Mouse (Mus musculus) thymus, adult 2 months (tissue): Measurements from ENCODE around the gene Eno2. TPM values are rescaled to one million over a fixed set of nuclear protein-coding genes. Genes with fewer than 3 reads are reported as not detected.

Experiments
- DNase-seq: peaks from one replicate; pipeline ENCODE4 v3.0.0; 2021
- H3K27ac ChIP-seq: fragments of 200-500 bp; 2 replicates; pipeline ENCODE4 v1.5.1; 2012; ENCODE audit warnings: low read length, control low read depth; ENCODE audit not compliant: control insufficient read depth, insufficient read depth
- H3K27me3 ChIP-seq: fragments of 200-500 bp; 2 replicates; pipeline ENCODE4 v1.6.1; 2012; ENCODE audit warnings: mild to moderate bottlenecking, low read length, moderate library complexity, mixed read lengths; ENCODE audit not compliant: control insufficient read depth, insufficient read depth
- H3K36me3 ChIP-seq: fragments of 200-500 bp; 2 replicates; pipeline ENCODE4 v1.6.1; 2012; ENCODE audit warnings: mild to moderate bottlenecking, low read length, moderate library complexity; ENCODE audit not compliant: control insufficient read depth, insufficient read depth
- H3K4me1 ChIP-seq: fragments of 200-500 bp; replicated peaks from 2 replicates; pipeline ENCODE4 v1.6.1; 2012; ENCODE audit warnings: low read length; ENCODE audit not compliant: control insufficient read depth, insufficient read depth
- H3K4me3 ChIP-seq: fragments of 200-500 bp; 2 replicates; pipeline ENCODE4 v1.5.1; 2012; ENCODE audit warnings: mild to moderate bottlenecking, low read length, control low read depth, moderate library complexity; ENCODE audit not compliant: control insufficient read depth, insufficient read depth
- CTCF ChIP-seq: fragments of 200-500 bp; IDR thresholded peaks from 2 replicates; pipeline ENCODE4 v1.5.1; 2012; ENCODE audit warnings: mild to moderate bottlenecking, control low read depth, low read length, moderate library complexity, borderline replicate concordance; ENCODE audit not compliant: control insufficient read depth, poor library complexity, insufficient read depth; ENCODE audit errors: extremely low read depth
- POLR2A ChIP-seq: fragments of 200-500 bp; IDR thresholded peaks from 2 replicates; pipeline ENCODE4 v1.6.1; 2012; ENCODE audit warnings: mild to moderate bottlenecking, low read length, control low read depth, moderate library complexity; ENCODE audit not compliant: control insufficient read depth, poor library complexity, insufficient read depth; ENCODE audit errors: extremely low read depth
- WGBS: fragments of 180-500 bp; shearing (Covaris S2); methylation state at CpG from one replicate; pipeline ENCODE4 v1.1.7; 2018; 5-methylcytosine and 5-hydroxymethylcytosine counted together
- polyA plus RNA-seq: library from polyadenylated mRNA; depleted of rRNA; stranded (reverse); fragments of >200 nt; gene quantifications from 2 replicates; pipeline ENCODE4 v1.2.3, GENCODE M21; 2012

The Eno2 gene
- polyA plus RNA-seq, 1 experiment, result 12.9 TPM

- TF ChIP-seq POLR2A (peak; percentile 95), CTCF (no peak)
- peak within 1 kb of the TSS; percentile 79 for H3K4me3 ChIP-seq
- peak within 1 kb of the TSS; percentile 93 for H3K27ac ChIP-seq
- H3K4me1 ChIP-seq, result peaks cover 37% of the 10 kb centered on the region
- WGBS, result under 1% methylated on average over 41 of the region's 41 CpGs
- peak; percentile 91 for DNase-seq
- no peaks in the 10 kb centered on the region for H3K36me3 ChIP-seq
- H3K27me3 ChIP-seq, result no peaks in the 10 kb centered on the region
These were observed 28.3 kb downstream of the Eno2 start, which contains the start of gene Grcc10 for GRCm38 (mm10) chr6:124740888-124741761. Gene Grcc10, minus strand, starts transcription at chr6:124741374.

GRCm38 (mm10) chr6:124740211-124740887 lies 29.1 kb downstream of the Eno2 start:
- DNase-seq, result peak; percentile 68
- Histone ChIP-seq H3K4me3 (peak overlapping the region; percentile 79), H3K36me3 (no peaks in the 10 kb centered on the region), H3K4me1 (peaks cover 35% of the 10 kb centered on the region), H3K27ac (peak overlapping the region; percentile 93), H3K27me3 (no peaks in the 10 kb centered on the region)
- 0% methylated on average over 29 of the region's 29 CpGs for WGBS
- TF ChIP-seq POLR2A (no peak), CTCF (peak; percentile 71; the same call in 1 of the 2 replicates)

GRCm38 (mm10) chr6:124739231-124739796 lies 30.2 kb downstream of the Eno2 start:
- Histone ChIP-seq H3K4me3 (no peak overlapping the region), H3K27me3 (no peaks in the 10 kb centered on the region), H3K36me3 (no peaks in the 10 kb centered on the region), H3K27ac (peak overlapping the region; percentile 38), H3K4me1 (peaks cover 29% of the 10 kb centered on the region)
- no peak for DNase-seq
- WGBS, result 84% methylated on average over 10 of the region's 10 CpGs
- TF ChIP-seq CTCF (no peak), POLR2A (no peak)

- Histone ChIP-seq H3K4me1 (peaks cover 31% of the 10 kb centered on the region), H3K27ac (peak within 1 kb of the TSS; percentile 38), H3K27me3 (no peaks in the 10 kb centered on the region), H3K36me3 (no peaks in the 10 kb centered on the region), H3K4me3 (peak within 1 kb of the TSS; percentile 39)
- DNase-seq, result no peak
- 11% methylated on average over 15 of the region's 15 CpGs for WGBS
- TF ChIP-seq POLR2A (no peak), CTCF (no peak)
These were observed 30.9 kb downstream of the Eno2 start, which contains the start of gene Ptpn6 for GRCm38 (mm10) chr6:124738511-124739023. Gene Ptpn6, minus strand, starts transcription at chr6:124738714.

- no peak for TF ChIP-seq CTCF
- TF ChIP-seq POLR2A, result no peak
- H3K4me3 ChIP-seq, result no peak overlapping the region
- peaks cover 38% of the 10 kb centered on the region for H3K4me1 ChIP-seq
- 94% methylated on average over 11 of the region's 11 CpGs for WGBS
- no peak for DNase-seq
- no peaks in the 10 kb centered on the region for H3K27me3 ChIP-seq
- H3K27ac ChIP-seq, result no peak overlapping the region
- H3K36me3 ChIP-seq, result no peaks in the 10 kb centered on the region
These were observed 32.4 kb downstream of the Eno2 start for GRCm38 (mm10) chr6:124737040-124737439.

- Histone ChIP-seq H3K36me3 (no peaks in the 10 kb centered on the region), H3K4me1 (peaks cover 50% of the 10 kb centered on the region), H3K4me3 (no peak overlapping the region), H3K27me3 (no peaks in the 10 kb centered on the region), H3K27ac (no peak overlapping the region)
- no peak for DNase-seq
- TF ChIP-seq CTCF (no peak), POLR2A (no peak)
- 91% methylated on average over 3 of the region's 3 CpGs for WGBS
These were observed 35.1 kb downstream of the Eno2 start for GRCm38 (mm10) chr6:124734417-124734816.
